Mouse (Mus musculus): ENCODE measurements around the gene Gm17334.

- TF ChIP-seq MAX (IDR thresholded peaks at IDR 0.05): no peak
- no peak for TF ChIP-seq CTCF (IDR thresholded peaks at IDR 0.05; ENCODE audit: control insufficient read depth, insufficient read depth, insufficient read length)
- no peak for TF ChIP-seq CEBPB (IDR thresholded peaks at IDR 0.05; ENCODE audit: low read depth)
- no peak for TF ChIP-seq FOSL1 (IDR thresholded peaks at IDR 0.05; ENCODE audit: insufficient read depth, low read length, poor library complexity, severe bottlenecking)
- TF ChIP-seq MYOG (IDR thresholded peaks at IDR 0.05; ENCODE audit: control insufficient read depth, extremely low read depth, insufficient read length): no peak
- no peak for TF ChIP-seq USF1 (IDR thresholded peaks at IDR 0.05; ENCODE audit: low read depth)
These were observed 30.5 kb upstream of the Gm17334 start for GRCm38 (mm10) chr11:53803494-53803893.

Data from C2C12 (cell line).